Mouse (Mus musculus) myocyte (in vitro differentiated cells): Measurements from ENCODE around the gene Pard3b. TPM values are rescaled to one million over a fixed set of nuclear protein-coding genes. Genes with fewer than 3 reads are reported as not detected.

Experiments
- H3K27me3 ChIP-seq: one replicate; pipeline ENCODE4 v1.6.1; 2011; ENCODE audit not compliant: control insufficient read depth, insufficient read depth, insufficient read length
- H3K36me3 ChIP-seq: one replicate; pipeline ENCODE4 v1.6.1; 2011; ENCODE audit not compliant: control insufficient read depth, insufficient read depth
- H3K4me2 ChIP-seq: one replicate; pipeline ENCODE4 v1.6.1; 2011; ENCODE audit warnings: low read depth, control low read depth
- H3K4me3 ChIP-seq: one replicate; pipeline ENCODE4 v1.5.1; 2011; ENCODE audit warnings: mild to moderate bottlenecking, control low read depth, moderate library complexity
- H3K79me2 ChIP-seq: one replicate; pipeline ENCODE4 v1.6.1; 2011; ENCODE audit not compliant: control insufficient read depth, insufficient read depth
- H3ac ChIP-seq: one replicate; pipeline ENCODE4 v1.6.1; 2011; ENCODE audit not compliant: control insufficient read depth, insufficient read length
- CEBPB ChIP-seq: IDR thresholded peaks from 2 replicates; pipeline ENCODE4 v1.6.1; 2011; ENCODE audit warnings: mild to moderate bottlenecking, moderate library complexity; ENCODE audit not compliant: poor library complexity, insufficient read depth, severe bottlenecking
- E2F4 ChIP-seq: IDR thresholded peaks from one replicate; pipeline ENCODE4 v1.6.1; 2011; ENCODE audit warnings: mild to moderate bottlenecking, control low read depth, moderate library complexity; ENCODE audit not compliant: insufficient read depth
- MAX ChIP-seq: IDR thresholded peaks from one replicate; pipeline ENCODE4 v1.6.1; 2011; ENCODE audit warnings: low read depth, mild to moderate bottlenecking, control low read depth
- MYOD1 ChIP-seq, 3 experiments: IDR thresholded peaks; one replicate each; pipeline ENCODE4 v1.6.1; 2011; ENCODE audit warnings: control low read depth in 2 of 3, low read depth in 2 of 3, mild to moderate bottlenecking in 2 of 3, moderate library complexity in 1 of 3; ENCODE audit not compliant: insufficient read length in 2 of 3, control insufficient read depth in 1 of 3
- MYOG ChIP-seq, 3 experiments: IDR thresholded peaks; one replicate each; pipeline ENCODE4 v1.6.1; 2011; ENCODE audit warnings: control low read depth in 2 of 3, low read depth in 2 of 3, mild to moderate bottlenecking in 2 of 3; ENCODE audit not compliant: insufficient read length in 2 of 3, control insufficient read depth in 1 of 3, insufficient read depth in 1 of 3
- POLR2A ChIP-seq: IDR thresholded peaks from one replicate; pipeline ENCODE4 v1.6.1; 2011; ENCODE audit warnings: low read depth, mild to moderate bottlenecking, control low read depth, moderate library complexity; ENCODE audit not compliant: insufficient read length
- POLR2AphosphoS2 ChIP-seq: IDR thresholded peaks from one replicate; pipeline ENCODE4 v1.6.1; 2011; ENCODE audit warnings: low read depth, control low read depth; ENCODE audit not compliant: insufficient read length
- REST ChIP-seq: IDR thresholded peaks from one replicate; pipeline ENCODE4 v1.6.1; 2011; ENCODE audit warnings: mild to moderate bottlenecking, control low read depth, moderate library complexity; ENCODE audit not compliant: insufficient read depth, insufficient read length
- SRF ChIP-seq: IDR thresholded peaks from one replicate; pipeline ENCODE4 v1.6.1; 2011; ENCODE audit warnings: low read depth; ENCODE audit not compliant: control insufficient read depth, insufficient read length
- TCF12 ChIP-seq: IDR thresholded peaks from one replicate; pipeline ENCODE4 v1.6.1; 2011; ENCODE audit warnings: mild to moderate bottlenecking, control low read depth; ENCODE audit not compliant: poor library complexity, insufficient read depth, severe bottlenecking
- TCF3 ChIP-seq: IDR thresholded peaks from one replicate; pipeline ENCODE4 v1.6.1; 2011; ENCODE audit warnings: low read depth, control low read depth; ENCODE audit not compliant: insufficient read length
- USF1 ChIP-seq: IDR thresholded peaks from one replicate; pipeline ENCODE4 v1.6.1; 2011; ENCODE audit warnings: low read depth, mild to moderate bottlenecking, control low read depth, moderate library complexity
- polyA plus RNA-seq: library from polyadenylated mRNA; unstranded; fragments of >200 nt; fragmentation: generic; extraction: Trizol; gene quantifications from one replicate; pipeline ENCODE4 v1.2.1, GENCODE M21; 2012; ENCODE audit warnings: missing spikeins

The Pard3b gene
- polyA plus RNA-seq, 1 experiment: 0.17 TPM

GRCm38 (mm10) chr1:61925541-61925940 is 286.9 kb downstream of the Pard3b start:
- H3ac ChIP-seq: no peak overlapping the region
- no peak overlapping the region for H3K4me3 ChIP-seq
- H3K27me3 ChIP-seq: no peaks in the 10 kb centered on the region
- H3K36me3 ChIP-seq: no peaks in the 10 kb centered on the region
- H3K4me2 ChIP-seq: no peak overlapping the region
- no peaks in the 10 kb centered on the region for H3K79me2 ChIP-seq
- TF ChIP-seq SRF (no peak), CEBPB (no peak), MYOG (IDR thresholded peaks at IDR 0.05; ENCODE audit: control insufficient read depth in 1 of 3, insufficient read depth in 1 of 3, insufficient read length in 2 of 3, low read depth in 2 of 3) (no peak), TCF3 (no peak), E2F4 (no peak), REST (no peak), TCF12 (no peak), MYOD1 (IDR thresholded peaks at IDR 0.05; ENCODE audit: control insufficient read depth in 1 of 3, insufficient read length in 2 of 3, low read depth in 2 of 3) (no peak), POLR2A (no peak), POLR2AphosphoS2 (no peak), MAX (no peak), USF1 (no peak)

- H3K4me3 ChIP-seq: no peak overlapping the region
- H3ac ChIP-seq: no peak overlapping the region
- no peak overlapping the region for H3K4me2 ChIP-seq
- no peaks in the 10 kb centered on the region for H3K36me3 ChIP-seq
- TF ChIP-seq REST (no peak), TCF12 (no peak), CEBPB (no peak), MYOD1 (IDR thresholded peaks at IDR 0.05; ENCODE audit: control insufficient read depth in 1 of 3, insufficient read length in 2 of 3, low read depth in 2 of 3) (no peak), USF1 (no peak), POLR2A (no peak), MYOG (IDR thresholded peaks at IDR 0.05; ENCODE audit: control insufficient read depth in 1 of 3, insufficient read depth in 1 of 3, insufficient read length in 2 of 3, low read depth in 2 of 3) (no peak), TCF3 (no peak), POLR2AphosphoS2 (no peak), SRF (no peak), E2F4 (no peak), MAX (no peak)
- H3K79me2 ChIP-seq: no peaks in the 10 kb centered on the region
- H3K27me3 ChIP-seq: no peaks in the 10 kb centered on the region
Measured at GRCm38 (mm10) chr1:61928131-61928761, 289.6 kb downstream of the Pard3b start.

- H3K79me2 ChIP-seq: no peaks in the 10 kb centered on the region
- no peak overlapping the region for H3K4me2 ChIP-seq
- H3ac ChIP-seq: no peak overlapping the region
- H3K27me3 ChIP-seq: no peaks in the 10 kb centered on the region
- no peaks in the 10 kb centered on the region for H3K36me3 ChIP-seq
- TF ChIP-seq SRF: no peak
- no peak for TF ChIP-seq USF1
- TF ChIP-seq E2F4: no peak
- no peak for TF ChIP-seq CEBPB
- no peak for TF ChIP-seq MAX
- TF ChIP-seq MYOD1 (IDR thresholded peaks at IDR 0.05; ENCODE audit: control insufficient read depth in 1 of 3, insufficient read length in 2 of 3, low read depth in 2 of 3): no peak
- no peak for TF ChIP-seq POLR2AphosphoS2
- no peak for TF ChIP-seq TCF3
- no peak for TF ChIP-seq POLR2A
- no peak for TF ChIP-seq MYOG (IDR thresholded peaks at IDR 0.05; ENCODE audit: control insufficient read depth in 1 of 3, insufficient read depth in 1 of 3, insufficient read length in 2 of 3, low read depth in 2 of 3)
- TF ChIP-seq TCF12: no peak
- TF ChIP-seq REST: no peak
- H3K4me3 ChIP-seq: no peak overlapping the region
Measured at GRCm38 (mm10) chr1:61933574-61933973, 294.9 kb downstream of the Pard3b start.

GRCm38 (mm10) chr1:61934760-61935159 is 296.1 kb downstream of the Pard3b start:
- Histone ChIP-seq H3K4me2 (no peak overlapping the region), H3ac (no peak overlapping the region), H3K36me3 (no peaks in the 10 kb centered on the region), H3K79me2 (no peaks in the 10 kb centered on the region), H3K27me3 (no peaks in the 10 kb centered on the region), H3K4me3 (no peak overlapping the region)
- TF ChIP-seq REST: no peak
- TF ChIP-seq TCF12: no peak
- no peak for TF ChIP-seq MYOD1 (IDR thresholded peaks at IDR 0.05; ENCODE audit: control insufficient read depth in 1 of 3, insufficient read length in 2 of 3, low read depth in 2 of 3)
- no peak for TF ChIP-seq USF1
- TF ChIP-seq CEBPB: no peak
- TF ChIP-seq MYOG (IDR thresholded peaks at IDR 0.05; ENCODE audit: control insufficient read depth in 1 of 3, insufficient read depth in 1 of 3, insufficient read length in 2 of 3, low read depth in 2 of 3): no peak
- no peak for TF ChIP-seq TCF3
- no peak for TF ChIP-seq POLR2A
- TF ChIP-seq E2F4: no peak
- no peak for TF ChIP-seq MAX
- no peak for TF ChIP-seq POLR2AphosphoS2
- TF ChIP-seq SRF: no peak

GRCm38 (mm10) chr1:61939882-61940281 is 301.3 kb downstream of the Pard3b start:
- TF ChIP-seq CEBPB: no peak
- TF ChIP-seq REST: no peak
- no peak for TF ChIP-seq MYOG (IDR thresholded peaks at IDR 0.05; ENCODE audit: control insufficient read depth in 1 of 3, insufficient read depth in 1 of 3, insufficient read length in 2 of 3, low read depth in 2 of 3)
- TF ChIP-seq TCF12: no peak
- TF ChIP-seq MYOD1 (IDR thresholded peaks at IDR 0.05; ENCODE audit: control insufficient read depth in 1 of 3, insufficient read length in 2 of 3, low read depth in 2 of 3): no peak
- TF ChIP-seq USF1: no peak
- TF ChIP-seq MAX: no peak
- TF ChIP-seq POLR2A: no peak
- Histone ChIP-seq H3K4me2 (no peak overlapping the region), H3ac (no peak overlapping the region), H3K36me3 (no peaks in the 10 kb centered on the region), H3K4me3 (no peak overlapping the region), H3K79me2 (no peaks in the 10 kb centered on the region), H3K27me3 (no peaks in the 10 kb centered on the region)
